Mouse (Mus musculus) forebrain, embryonic 11.5 days (tissue): ENCODE data around the gene Raph1. TPM values are rescaled to one million over a fixed set of nuclear protein-coding genes. Genes with fewer than 3 reads are reported as not detected.
"Not testable (repeated sequence)": the region's sequence is repeated elsewhere in the genome, so short reads cannot be mapped to it uniquely, and the experiment has no call there.

Experiments used
- ATAC-seq: fragments of 200-750 bp; cut with Nextera tagmentation; replicated peaks from 2 replicates; pipeline ENCODE4 v1.8.0; 2017; ENCODE audit warnings: moderate TSS enrichment; ENCODE audit not compliant: low FRiP score
- DNase-seq: peaks from one replicate; pipeline ENCODE4 v3.0.0-alpha.2; 2017; ENCODE audit warnings: low spot score
- H3K27ac ChIP-seq: fragments of 300-500 bp; sonication (generic); 2 replicates; pipeline ENCODE4 v1.5.1; 2014; ENCODE audit warnings: low read depth, low read length
- H3K27me3 ChIP-seq: fragments of 300-500 bp; sonication (generic); 2 replicates; pipeline ENCODE4 v1.6.1; 2014; ENCODE audit warnings: mild to moderate bottlenecking, low read length, mixed read lengths; ENCODE audit not compliant: control insufficient read depth, insufficient read depth
- H3K36me3 ChIP-seq: fragments of 300-500 bp; sonication (generic); 2 replicates; pipeline ENCODE4 v1.6.1; 2014; ENCODE audit warnings: mild to moderate bottlenecking, low read length, moderate library complexity, mixed read lengths; ENCODE audit not compliant: control insufficient read depth, insufficient read depth
- H3K4me1 ChIP-seq: fragments of 300-500 bp; sonication (generic); replicated peaks from 2 replicates; pipeline ENCODE4 v1.6.1; 2014; ENCODE audit warnings: low read length, mixed read lengths; ENCODE audit not compliant: control insufficient read depth, insufficient read depth
- H3K4me2 ChIP-seq: fragments of 300-500 bp; sonication (generic); 2 replicates; pipeline ENCODE4 v1.6.1; 2014; ENCODE audit warnings: low read depth, mild to moderate bottlenecking, low read length, moderate library complexity, mixed read lengths; ENCODE audit not compliant: severe bottlenecking
- H3K4me3 ChIP-seq: fragments of 300-500 bp; sonication (generic); 2 replicates; pipeline ENCODE4 v1.5.1; 2014; ENCODE audit warnings: low read depth, low read length
- H3K9ac ChIP-seq: fragments of 300-500 bp; sonication (generic); 2 replicates; pipeline ENCODE4 v1.6.1; 2014; ENCODE audit warnings: low read length
- H3K9me3 ChIP-seq: fragments of 300-500 bp; sonication (generic); 2 replicates; pipeline ENCODE4 v1.6.1; 2016; ENCODE audit warnings: low read length, mixed read lengths; ENCODE audit not compliant: control insufficient read depth
- WGBS: fragments of 180-500 bp; shearing (Covaris S2); extraction: QIAGEN DNeasy Blood & Tissue Kit; methylation state at CpG from one replicate; pipeline ENCODE4 v1.1.7; 2014; 5-methylcytosine and 5-hydroxymethylcytosine counted together
- microRNA-seq: library from miRNA; unstranded; fragments of <30 nt; microRNA quantifications from one replicate; pipeline ENCODE4, GENCODE M21; 2016; ENCODE audit not compliant: insufficient number of aligned reads
- polyA plus RNA-seq: library from polyadenylated mRNA; unstranded; fragments of >200 nt; fragmentation: Nextera tagmentation; extraction: Ambion mirVana; gene quantifications from 2 replicates; pipeline ENCODE4 v1.2.1, GENCODE M21; 2014

The Raph1 gene
- polyA plus RNA-seq, 1 experiment from 2014 or later: 24.0 TPM

DNA sequence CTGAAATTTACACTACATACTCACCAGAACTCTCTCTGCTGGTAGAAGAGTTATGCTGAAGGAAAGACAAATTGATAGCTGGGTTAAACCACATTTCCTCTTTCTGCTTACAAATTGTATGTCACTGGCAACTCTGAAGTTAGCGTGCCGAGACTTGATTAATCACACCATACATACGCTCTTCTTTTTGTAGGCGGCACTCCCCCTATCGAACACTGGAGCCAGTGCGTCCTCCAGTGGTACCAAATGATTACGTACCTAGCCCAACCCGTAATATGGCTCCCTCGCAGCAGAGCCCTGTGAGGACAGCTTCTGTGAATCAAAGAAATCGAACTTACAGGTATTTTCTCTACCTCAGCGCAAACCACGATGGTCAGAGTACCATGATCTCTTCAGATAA, 119.8 kb downstream of the Raph1 start:
- DNase-seq (no peak), ATAC-seq (no peak)
- Histone ChIP-seq H3K4me3 (no peak overlapping the region), H3K36me3 (no peaks in the 10 kb centered on the region), H3K27me3 (no peaks in the 10 kb centered on the region), H3K9me3 (no peaks in the 10 kb centered on the region), H3K4me1 (no peaks in the 10 kb centered on the region), H3K4me2 (no peak overlapping the region), H3K9ac (no peak overlapping the region), H3K27ac (no peak overlapping the region)
- WGBS: 90% methylated on average over 12 of the region's 12 CpGs

DNA sequence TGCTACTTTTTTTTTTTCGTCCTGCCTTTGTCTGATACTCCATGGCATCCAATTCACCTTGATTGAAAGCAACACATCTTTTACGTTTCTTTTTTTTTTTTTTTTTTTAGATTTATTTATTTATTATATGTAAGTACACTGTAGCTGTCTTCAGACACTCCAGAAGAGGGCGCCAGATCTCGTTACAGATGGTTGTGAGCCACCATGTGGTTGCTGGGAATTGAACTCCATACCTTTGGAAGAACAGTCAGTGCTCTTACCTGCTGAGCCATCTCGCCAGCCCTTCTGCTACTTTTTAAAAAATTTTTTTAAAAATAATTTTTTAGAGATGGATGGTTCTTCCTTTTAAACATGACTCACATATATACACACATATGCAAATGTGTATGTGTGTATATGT, 125.5 kb downstream of the Raph1 start:
- not testable (repeated sequence) for H3K36me3 ChIP-seq, ATAC-seq, DNase-seq, H3K27ac ChIP-seq, H3K9ac ChIP-seq, H3K4me3 ChIP-seq, H3K27me3 ChIP-seq, H3K9me3 ChIP-seq, H3K4me2 ChIP-seq, H3K4me1 ChIP-seq
- 77% methylated on average over 5 of the region's 5 CpGs for WGBS

DNA sequence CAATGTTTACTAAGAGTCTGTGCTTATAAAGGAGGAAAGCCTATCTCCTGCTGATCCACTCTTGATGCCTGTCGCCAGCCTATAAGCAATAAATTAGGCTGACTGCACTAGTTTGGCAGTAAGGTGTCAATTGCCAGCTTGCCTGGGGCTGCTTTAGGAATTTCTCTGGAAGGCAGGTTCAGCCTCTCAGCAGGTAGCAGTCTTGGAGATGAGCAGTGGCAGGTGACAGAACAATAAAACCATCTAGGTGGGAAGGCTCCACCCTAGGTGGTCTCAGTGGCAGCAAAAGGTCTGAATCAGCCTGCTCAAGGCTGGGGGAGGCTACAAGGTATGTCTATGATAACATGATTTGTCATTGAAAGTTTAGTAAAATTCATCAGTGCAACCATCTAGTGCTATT, 134.4 kb downstream of the Raph1 start:
- Histone ChIP-seq H3K4me1 (no peaks in the 10 kb centered on the region), H3K9ac (no peak overlapping the region), H3K4me2 (no peak overlapping the region), H3K4me3 (no peak overlapping the region), H3K9me3 (no peaks in the 10 kb centered on the region), H3K36me3 (no peaks in the 10 kb centered on the region), H3K27me3 (no peaks in the 10 kb centered on the region), H3K27ac (no peak overlapping the region)
- ATAC-seq (no peak), DNase-seq (no peak)
- 19% methylated on average over 1 of the region's 1 CpGs for WGBS

Small RNA genes within 50 kb of the gene (microRNA-seq; reads per million reads assigned to microRNA genes)
- gene Gm23762: not detected

Other genes starting within 250 kb of the Raph1 start
- gene Cyp20a1, start 223.8 kb downstream of the Raph1 start, polyA plus RNA-seq: 17.1 and 17.6 TPM in 2 replicates
- gene Abi2, start 157.5 kb downstream of the Raph1 start, polyA plus RNA-seq: 58.5 and 66.8 TPM in 2 replicates
- gene Cd28, start 149.7 kb upstream of the Raph1 start, polyA plus RNA-seq: 0.05 and 0.08 TPM in 2 replicates